Mouse (Mus musculus) megakaryocyte progenitor cell, adult 5-6 weeks (primary cell): Measurements from ENCODE around the gene Prokr1. TPM values are rescaled to one million over a fixed set of nuclear protein-coding genes. Genes with fewer than 3 reads are reported as not detected.
"Not testable (repeated sequence)": the region's sequence is repeated elsewhere in the genome, so short reads cannot be mapped to it uniquely, and the experiment has no call there.

Source experiments
- ATAC-seq: replicated peaks from 2 replicates; pipeline ENCODE4 v1.8.0; 2016; ENCODE audit warnings: mild to moderate bottlenecking, moderate TSS enrichment, inconsistent platforms; ENCODE audit not compliant: poor library complexity
- total RNA-seq, 2 experiments: library from RNA; stranded (forward) in 1 of 2; stranded (reverse) in 1 of 2; fragments of 157-497, 149-512 nt in 1 of 2; fragments of 200-1000 nt in 1 of 2; gene quantifications; 2 replicates each; pipeline versions ENCODE4 v1.2.3 to v1.2.4; 2015 to 2017

Prokr1 gene
- total RNA-seq, 2 experiments from 2014 or later = 0.17 to 0.37 TPM

DNA sequence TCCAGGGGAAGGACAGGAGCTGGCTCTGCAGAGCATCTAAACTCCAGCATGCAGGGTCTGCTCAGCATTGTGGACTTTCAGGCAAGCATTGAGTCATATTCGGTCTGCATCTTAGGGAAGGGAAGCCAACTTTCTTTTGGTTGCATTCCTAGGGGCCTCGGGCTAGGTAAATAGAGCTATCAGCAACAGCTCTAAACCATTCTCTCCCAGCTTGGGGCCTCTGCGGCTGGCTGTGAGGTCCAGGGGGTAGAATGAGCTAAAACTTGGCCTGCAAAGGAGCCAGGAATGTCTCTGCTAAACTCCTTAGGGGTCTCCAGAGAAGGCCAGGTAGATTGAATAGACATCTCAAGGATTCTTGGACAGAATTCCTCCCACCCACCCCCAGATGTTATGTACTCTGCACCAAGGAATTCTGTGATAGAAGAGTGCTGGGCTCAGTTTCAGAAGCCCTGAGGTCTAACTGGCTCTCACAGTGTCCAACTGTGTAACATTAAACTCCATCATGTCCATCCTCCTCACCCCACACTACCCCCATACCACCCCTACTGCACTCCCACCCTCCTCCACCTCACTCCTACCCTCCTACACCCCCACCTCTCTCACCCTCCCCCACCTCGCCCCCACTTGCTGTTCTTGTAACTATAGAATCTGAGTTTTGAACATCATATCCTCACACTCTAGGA, 13.8 kb downstream of the Prokr1 start:
- ATAC-seq = no peak

DNA sequence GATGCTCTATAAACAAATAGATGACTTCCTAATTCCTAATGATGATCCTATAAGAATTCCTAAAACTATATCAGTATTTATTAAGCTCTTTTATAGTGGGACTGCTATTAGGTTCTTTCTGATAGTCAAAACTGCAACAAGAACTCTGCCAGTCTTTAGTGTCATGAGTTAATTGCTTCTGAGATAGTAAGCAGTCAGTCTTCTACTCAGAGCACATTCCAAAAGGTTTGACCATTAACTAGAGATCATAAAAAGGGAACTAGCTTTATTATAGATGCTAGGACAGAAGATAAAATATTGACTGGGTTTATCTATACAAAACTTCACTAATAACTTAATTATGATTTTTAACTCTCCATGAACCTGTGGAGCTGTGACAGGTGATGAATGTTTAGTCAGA, 18.7 kb downstream of the Prokr1 start:
- not testable (repeated sequence) for ATAC-seq

DNA sequence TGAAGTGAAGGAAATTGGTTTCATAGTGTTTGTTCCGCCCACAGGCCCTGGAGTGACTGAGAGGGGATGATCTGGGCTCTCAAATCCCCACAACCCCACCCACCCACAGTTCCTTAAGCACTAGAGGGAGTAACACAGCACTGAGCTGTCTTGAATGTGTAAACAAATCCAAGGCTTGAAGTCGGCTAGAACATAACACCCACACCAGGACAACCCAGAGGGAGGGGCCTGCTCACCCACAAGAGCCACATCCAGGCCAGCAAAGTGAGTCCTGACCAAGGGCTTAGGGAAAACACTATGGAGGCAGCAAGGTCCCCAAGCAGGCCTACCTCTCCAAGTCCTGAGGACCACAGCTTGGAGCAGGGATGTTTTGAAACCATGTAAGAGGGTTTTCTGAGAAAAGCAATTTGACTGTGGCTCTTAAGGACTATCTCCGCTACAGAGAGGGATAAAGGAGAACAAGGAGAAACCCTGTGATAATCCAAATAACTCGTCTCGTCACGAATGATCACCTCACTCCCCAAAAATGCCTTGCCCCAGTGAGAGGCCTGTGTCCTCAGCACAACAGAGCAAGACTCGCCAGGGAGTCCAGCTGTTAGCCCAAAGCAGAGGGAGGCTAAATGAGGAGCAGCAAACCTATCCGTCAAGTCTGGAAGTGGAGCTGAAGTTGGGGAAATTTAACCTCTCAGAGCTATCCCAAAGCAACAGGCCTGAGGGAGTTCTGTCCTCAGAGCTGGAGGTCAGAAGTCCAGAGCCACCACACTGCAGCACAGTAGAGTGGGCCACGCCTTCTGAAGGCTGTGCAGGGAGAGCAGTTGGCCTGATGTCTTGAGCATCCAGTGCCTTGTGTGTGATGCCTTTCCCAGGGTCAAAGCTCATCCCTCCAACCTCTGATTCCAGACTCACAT, 22.6 kb downstream of the Prokr1 start:
- no peak for ATAC-seq

DNA sequence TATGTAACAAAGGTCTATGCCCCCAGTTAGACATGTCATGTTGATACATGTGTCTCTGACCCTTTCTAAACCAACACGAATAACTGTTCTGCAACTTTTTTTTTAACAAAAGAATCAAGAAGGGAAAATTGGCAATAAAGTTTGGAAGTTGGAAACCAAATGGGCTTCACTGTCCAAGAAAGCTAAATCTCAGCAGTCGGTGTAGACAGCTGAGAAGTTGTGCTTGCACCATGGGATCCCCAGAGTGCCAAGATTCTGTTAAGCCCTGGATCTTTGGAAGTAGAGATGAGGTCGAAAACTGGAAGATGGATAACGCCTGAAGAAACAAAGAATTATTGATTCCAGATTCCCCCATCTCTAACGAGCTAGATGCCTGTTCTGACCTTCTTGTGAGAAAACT, 25.4 kb downstream of the Prokr1 start:
- ATAC-seq = no peak

DNA sequence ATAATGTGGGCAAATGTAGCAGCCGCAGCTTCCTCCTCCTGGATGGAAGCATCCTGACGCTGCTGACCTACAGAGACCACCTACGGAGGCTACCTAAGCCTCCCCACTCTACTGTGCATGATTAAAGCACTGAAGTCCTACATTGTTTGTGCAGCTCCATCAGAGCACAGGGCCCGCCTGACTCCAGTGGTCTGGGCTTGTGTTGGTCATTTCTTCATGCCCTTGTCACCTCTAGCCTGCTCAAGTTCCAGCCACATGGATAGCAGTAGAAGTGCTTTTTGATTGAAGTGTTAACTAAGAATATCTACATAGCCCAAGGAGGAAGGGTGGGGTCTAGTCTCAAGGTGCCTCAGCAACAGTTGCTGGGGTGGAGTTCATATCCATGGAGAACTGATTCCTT, 26.2 kb downstream of the Prokr1 start:
- ATAC-seq = no peak

DNA sequence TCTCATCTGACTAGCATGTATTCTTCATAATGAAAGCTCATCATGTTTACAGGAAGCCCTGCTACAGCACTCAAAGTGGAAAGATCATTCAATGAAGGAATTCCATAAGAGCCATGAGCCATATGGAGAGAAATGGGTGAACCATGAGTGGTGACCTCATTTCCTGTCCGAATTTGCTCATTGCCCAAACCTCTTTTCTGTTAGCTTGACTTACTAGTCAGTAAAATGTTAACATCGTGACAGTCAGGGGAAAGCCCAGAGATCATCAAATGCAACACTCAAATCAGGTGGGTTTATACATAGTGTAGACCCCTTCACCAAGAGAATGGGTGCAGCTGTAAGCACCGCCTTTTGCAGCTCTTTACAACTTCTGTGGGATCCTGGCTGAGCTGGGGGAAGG, 36.8 kb downstream of the Prokr1 start:
- no peak for ATAC-seq

DNA sequence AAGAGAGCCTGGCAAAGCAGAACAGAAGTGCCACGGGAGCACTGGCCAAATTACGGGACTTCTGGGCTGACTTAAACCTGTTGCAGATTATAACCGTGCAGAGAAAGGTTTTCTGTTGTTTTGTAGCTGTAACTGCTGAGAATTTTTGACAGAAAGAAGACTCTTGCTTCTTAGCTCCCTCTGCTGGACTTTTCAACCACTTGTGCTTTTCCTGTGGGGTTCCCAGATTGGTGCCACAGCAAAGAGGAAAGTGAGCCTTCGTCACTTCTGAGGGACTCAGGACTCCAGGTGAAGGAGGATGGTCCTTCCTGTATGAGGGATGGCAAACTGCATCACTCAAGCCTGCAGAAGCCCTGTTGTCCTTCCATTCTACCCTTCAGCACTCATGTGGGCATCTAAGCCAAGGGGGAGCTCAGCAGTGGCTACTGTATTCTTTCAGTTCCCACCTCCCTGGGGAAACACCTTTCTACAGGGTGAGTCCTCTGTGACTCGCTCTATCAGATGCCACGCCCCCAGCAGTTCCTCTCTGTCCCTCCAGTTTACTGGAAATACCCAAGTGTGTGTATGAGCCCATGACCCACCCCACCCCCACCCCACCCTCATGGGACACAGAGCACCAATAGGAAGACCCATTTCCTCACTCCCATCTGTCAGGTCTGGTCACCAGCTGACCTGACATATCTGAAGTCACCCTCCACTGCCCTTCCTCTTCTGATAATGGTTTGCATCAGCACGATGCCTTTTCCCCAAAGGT, 38.3 kb downstream of the Prokr1 start:
- ATAC-seq = peak; percentile 60

DNA sequence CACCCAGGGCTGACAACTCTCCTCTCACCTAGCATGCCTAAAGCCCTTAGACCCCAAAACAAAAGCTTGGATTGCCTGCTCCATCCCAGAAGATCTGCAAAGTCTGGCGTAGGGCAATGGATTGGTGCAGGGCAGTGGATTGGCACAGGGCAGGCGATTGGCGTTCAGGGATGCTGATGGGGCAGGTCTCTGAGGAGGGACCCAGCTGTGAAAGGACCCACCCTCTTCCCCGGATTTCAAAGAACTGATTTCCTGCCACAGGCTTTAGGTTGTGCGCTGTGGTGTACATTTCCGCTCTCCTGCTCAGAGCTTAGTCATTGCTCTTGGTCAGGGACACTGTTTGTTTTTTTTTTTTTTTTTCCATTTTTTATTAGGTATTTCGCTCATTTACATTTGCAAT, 42.7 kb downstream of the Prokr1 start:
- ATAC-seq = peak; percentile 85

DNA sequence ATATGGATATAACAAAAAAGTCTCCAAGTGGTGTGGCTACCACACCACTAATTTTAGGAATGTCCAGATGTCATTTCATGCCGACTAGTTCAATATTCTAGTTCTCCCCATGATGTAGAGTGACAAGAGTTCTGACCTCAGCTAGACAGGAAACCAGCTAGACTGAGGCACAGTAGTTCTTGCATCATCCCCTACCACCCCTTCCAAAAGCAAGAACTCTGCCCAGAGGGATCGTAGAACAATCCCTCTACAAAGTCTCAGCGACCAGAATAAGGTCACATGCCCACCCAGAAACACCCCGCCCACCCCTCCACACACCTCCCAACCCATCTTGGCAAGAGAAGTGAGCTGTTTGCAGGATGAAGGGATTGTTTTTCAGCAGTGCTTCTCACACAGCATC, 43.1 kb downstream of the Prokr1 start:
- ATAC-seq = peak; percentile 53

DNA sequence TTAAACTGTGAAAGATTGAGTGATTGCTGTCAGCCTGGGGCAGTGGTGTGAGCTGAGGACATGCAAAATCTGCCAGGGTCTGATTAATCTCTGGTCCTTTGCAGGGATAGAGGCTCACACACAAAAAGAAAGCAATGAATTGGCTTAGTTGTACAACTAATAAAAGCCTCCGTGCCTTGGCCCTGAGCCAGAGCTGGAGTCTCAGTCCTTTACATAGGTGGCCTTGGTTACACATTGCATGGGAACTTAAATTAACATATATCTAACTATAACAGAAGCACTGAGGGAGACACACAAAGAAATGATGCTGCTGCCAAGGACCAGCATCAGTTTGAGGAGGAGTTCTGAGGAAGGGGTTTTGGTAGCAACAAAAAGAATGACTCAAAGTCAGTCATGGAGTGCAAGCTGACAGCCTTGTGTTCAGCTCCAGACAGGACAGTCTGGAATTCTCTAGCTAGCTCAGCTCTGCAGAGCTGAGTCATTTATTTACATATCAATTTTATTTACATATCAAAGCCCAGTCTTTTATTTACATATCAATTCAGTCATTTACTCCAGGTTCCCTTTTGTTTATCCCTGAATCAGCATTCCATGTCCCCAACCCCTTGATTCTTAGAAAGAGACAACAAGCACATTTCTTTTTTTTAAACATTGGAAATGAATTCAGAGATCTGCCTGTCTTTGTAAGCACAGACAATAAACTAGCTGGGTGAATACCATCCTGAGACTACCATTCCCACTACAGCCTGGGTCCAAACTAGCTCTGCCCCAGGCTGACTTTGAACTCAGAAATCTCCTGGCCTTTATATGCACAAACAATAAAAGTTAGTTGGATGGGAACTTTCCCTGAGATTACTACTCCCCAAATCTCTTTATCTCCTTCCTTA, 45.0 kb downstream of the Prokr1 start:
- ATAC-seq = no peak

DNA sequence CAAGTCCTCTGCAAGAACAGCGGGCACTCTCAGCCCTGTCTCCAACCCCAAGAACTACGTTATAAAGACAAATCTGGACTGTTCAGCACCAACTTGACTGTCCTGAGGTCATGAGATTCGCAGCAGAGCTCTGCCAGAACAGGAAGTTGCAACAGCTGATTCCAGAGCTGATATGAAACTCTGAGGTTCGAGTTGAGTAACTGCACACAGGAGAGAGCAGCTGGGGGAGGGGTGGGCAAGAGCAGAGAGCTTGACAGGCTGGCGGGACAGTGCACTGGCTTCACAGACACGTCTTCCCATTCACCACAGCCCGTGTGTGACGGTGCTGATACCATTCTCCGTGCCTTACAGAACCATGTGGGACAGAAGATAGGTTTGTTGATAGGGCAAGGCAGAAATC, 48.5 kb downstream of the Prokr1 start:
- ATAC-seq = peak; percentile 91

DNA sequence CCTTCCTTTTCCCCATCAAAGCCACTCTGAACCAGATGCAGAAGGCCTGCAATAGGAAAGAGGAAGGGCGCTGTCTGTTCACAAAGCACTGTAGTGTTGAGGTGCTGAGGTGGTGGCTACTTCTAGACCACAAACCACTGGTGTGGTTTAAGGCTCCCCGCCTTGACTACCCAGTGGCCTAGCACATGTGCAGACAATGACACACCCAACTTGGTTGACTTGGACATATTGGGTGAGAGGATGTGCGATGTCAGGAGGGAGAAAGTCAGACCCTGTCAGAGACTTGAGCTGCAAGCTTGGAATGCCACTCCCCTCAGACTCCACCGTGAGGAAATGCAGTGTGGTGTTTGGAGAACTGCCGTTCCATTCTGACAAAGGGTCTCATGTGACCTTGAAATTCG, 49.4 kb downstream of the Prokr1 start:
- peak; percentile 79 for ATAC-seq

DNA sequence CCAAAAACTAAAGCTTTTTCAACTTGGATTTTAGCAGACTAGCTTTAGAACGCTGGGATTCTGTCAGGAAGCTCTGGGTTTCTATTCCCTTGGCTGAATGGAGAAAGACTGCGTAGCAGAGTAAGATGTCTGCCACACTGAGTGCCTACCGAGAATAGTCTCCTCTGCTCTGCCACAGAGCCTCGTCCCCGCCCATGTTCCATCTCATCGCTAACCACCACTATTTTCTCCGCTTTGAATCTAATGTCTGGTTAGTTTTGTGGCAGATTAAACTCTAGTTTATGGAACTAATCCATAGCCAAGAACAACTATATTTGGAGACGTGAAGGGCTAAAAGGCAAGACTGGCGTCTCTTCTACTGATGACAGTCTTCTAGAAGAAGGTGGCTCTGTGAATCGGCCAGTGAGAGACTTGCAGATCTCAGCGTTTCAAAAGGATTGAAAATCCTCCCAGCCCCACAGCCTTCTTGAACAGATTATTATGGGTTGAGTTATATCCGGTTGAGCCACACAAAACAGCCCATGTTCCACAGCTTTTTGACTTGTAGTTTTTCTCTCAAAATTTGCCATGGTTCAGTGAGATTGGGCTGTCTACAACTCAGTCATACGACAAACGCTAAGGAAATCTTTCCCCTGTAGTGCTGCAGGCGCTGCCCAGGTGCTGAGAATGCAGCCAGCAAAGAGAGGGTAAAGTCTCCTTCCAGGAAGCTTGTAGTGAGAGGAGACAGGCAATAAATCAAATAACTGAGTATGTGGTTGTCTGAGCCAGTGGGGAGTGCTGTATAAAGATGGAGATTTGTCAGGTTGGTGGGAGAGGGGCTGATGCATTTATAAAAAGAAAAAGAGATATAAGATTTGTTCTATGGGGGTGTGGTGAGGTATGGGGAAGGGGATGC, 51.9 kb downstream of the Prokr1 start:
- no peak for ATAC-seq

DNA sequence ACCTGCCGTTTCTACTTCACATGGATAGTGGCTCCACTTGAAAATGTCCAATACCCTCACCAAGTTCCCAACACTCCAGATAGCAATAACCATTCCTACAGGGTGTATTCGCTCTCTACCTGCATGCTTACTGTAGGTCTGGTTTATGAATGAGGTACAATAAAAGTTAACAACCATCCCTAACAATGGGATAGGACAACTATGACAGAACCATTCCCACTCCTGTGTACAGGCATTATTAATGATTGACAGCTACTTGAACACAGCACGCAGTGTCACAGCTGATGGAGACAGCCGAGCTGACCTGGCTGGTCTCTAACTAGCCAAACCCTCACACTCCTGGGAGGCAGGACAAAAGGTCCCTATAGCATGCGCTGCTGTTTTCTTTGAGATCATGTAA, 52.9 kb downstream of the Prokr1 start:
- ATAC-seq = no peak

DNA sequence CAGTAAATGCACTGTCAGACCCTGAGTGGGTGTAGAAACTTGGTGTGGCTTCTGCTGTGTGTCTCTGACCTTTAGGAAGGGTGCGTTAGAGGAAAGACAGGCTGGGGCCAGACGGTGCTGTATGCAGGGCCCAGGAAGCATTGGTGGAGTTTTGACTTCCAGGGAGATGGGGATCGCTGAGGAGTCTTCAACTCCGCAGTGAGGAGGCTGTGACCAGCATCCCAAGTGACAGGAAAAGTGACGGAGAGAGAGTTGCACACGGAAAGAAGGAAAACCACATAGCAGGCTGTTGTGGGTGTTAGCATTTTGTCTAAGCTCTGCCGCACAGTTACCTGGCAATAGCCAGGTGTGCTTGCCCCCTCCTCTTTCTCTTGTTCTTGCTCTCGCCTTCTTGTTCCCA, 54.3 kb downstream of the Prokr1 start:
- ATAC-seq = no peak

DNA sequence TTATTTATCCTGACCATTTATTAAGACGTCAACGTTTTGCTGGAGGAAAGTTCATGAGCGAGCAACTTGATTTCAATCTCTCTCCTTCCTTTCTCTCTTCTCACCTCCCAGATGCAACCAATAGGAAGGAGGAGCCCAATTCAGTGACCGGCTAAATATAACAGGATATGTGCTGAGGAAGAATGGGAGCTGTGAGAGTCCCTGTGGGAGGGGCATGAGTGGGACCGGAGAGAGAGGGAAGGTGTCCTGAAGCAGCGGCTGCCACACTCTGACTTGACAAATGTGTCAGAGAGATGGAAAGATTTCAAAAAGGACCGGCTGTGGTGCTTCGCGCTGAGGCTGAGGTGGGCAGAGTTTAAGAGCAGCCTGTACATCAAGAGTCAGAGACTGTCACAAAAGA, 54.9 kb downstream of the Prokr1 start:
- no peak for ATAC-seq

DNA sequence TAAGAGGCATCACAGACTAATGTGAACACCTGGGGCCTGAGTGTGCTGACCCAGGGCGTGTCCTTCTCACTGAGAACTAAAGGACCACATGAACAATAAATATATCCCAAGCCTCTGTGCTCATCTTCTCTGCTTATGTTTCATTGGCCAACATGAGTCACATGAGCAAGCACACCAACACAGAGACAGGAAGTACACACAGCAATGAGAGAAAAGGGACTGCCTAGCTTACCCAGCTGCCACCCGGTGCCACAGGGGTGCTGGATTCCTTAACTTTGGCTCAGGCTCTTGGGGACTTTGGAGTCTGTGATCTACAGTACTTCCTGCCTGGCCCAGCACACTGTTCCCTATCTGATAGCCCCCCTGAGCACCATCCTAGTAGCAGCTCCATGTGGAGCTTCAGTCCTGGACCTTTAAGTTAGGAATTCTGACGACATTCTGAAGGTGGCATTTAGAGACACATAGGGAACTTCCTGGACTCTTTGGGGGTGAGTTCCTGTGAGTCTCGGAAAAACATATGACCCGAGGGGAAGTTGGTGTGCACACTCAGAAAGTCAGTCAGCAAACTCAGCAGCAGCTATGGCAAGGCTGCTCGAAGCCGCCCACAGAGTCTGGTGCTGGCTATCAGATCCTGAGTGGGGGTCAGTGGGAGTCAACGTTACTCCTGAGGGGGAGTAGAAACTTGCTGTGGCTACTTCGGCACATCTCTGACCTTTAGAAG, 55.5 kb downstream of the Prokr1 start:
- ATAC-seq = peak; percentile 61

DNA sequence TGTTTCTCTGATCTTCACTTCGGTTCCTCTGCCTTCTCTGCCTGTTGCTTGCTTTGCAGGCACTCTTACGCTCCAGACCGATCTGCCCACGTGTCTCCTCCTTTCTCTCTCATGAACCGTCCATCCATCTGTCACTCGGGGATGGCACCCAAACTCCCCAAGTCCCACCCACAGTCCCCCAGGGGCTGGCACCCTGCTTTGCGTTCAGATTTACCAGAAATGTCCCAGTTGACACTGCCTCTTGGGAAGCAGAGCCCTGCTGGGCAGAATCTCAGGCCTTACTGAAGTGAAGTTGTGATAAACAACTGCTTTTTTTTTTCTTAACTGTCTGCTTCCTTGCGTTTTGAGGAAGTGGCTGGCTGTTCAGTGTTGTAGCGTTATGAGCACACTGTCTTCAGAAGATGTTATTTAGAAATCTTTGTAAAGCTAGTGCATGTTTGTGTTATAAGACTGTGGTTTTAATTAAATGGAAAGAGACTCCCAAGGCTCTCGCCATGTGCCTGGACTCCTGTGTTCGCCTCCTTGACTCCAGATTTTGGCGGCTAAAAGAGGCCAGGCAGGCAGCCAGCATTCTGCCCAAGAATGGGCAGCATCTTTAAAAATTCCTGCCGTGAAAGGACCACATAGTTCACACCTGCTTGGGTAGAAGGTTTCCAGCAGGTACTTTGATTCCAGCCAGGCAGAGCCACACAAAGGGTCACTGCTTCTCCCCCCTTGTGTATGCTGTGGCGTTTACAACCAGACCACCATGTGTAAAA, 57.4 kb downstream of the Prokr1 start, which contains the start of gene Arhgap25:
Gene Arhgap25, minus strand, starts transcription at position 307 of the 758 bp plus-strand sequence.
- ATAC-seq = peak; percentile 53
